Mouse (Mus musculus): Measurements from ENCODE around the gene Def6. TPM values are rescaled to one million over a fixed set of nuclear protein-coding genes. Genes with fewer than 3 reads are reported as not detected.

Gene Def6
- polyA plus RNA-seq, 1 experiment = 202 TPM

- H3K4me1 ChIP-seq = peaks cover 86% of the 10 kb centered on the region
- H3K9me3 ChIP-seq = no peaks in the 10 kb centered on the region
- H3K36me3 ChIP-seq (replicated peaks; ENCODE audit: low read length) = peaks cover 76% of the 10 kb centered on the region
- TF ChIP-seq FLI1 (IDR thresholded peaks at IDR 0.05; ENCODE audit: low read length) = no peak
- no peak for TF ChIP-seq GATA1 (IDR thresholded peaks at IDR 0.05; ENCODE audit: borderline replicate concordance, low read length)
- no peaks in the 10 kb centered on the region for H3K27me3 ChIP-seq (replicated peaks)
- peak overlapping the region; percentile 80 for H3K4me3 ChIP-seq (replicated peaks)
Measured at GRCm38 (mm10) chr17:28236636-28237015, 29.0 kb downstream of the Def6 start.

GRCm38 (mm10) chr17:28237362-28237761, 29.8 kb downstream of the Def6 start:
- Histone ChIP-seq H3K9me3 (no peaks in the 10 kb centered on the region), H3K4me3 (replicated peaks) (peak overlapping the region; percentile 80), H3K4me1 (peaks cover 86% of the 10 kb centered on the region), H3K36me3 (replicated peaks; ENCODE audit: low read length) (peaks cover 83% of the 10 kb centered on the region), H3K27me3 (replicated peaks) (no peaks in the 10 kb centered on the region)
- no peak for TF ChIP-seq FLI1 (IDR thresholded peaks at IDR 0.05; ENCODE audit: low read length)
- no peak for TF ChIP-seq GATA1 (IDR thresholded peaks at IDR 0.05; ENCODE audit: borderline replicate concordance, low read length)

GRCm38 (mm10) chr17:28237874-28238273, 30.3 kb downstream of the Def6 start:
- Histone ChIP-seq H3K4me1 (peaks cover 91% of the 10 kb centered on the region), H3K9me3 (no peaks in the 10 kb centered on the region), H3K36me3 (replicated peaks; ENCODE audit: low read length) (peaks cover 88% of the 10 kb centered on the region), H3K4me3 (replicated peaks) (peak overlapping the region; percentile 65), H3K27me3 (replicated peaks) (no peaks in the 10 kb centered on the region)
- TF ChIP-seq FLI1 (IDR thresholded peaks at IDR 0.05; ENCODE audit: low read length) (no peak), GATA1 (IDR thresholded peaks at IDR 0.05; ENCODE audit: borderline replicate concordance, low read length) (no peak)

GRCm38 (mm10) chr17:28240846-28241245, 33.3 kb downstream of the Def6 start:
- Histone ChIP-seq H3K4me1 (peaks cover 100% of the 10 kb centered on the region), H3K4me3 (replicated peaks) (no peak overlapping the region), H3K36me3 (replicated peaks; ENCODE audit: low read length) (peaks cover 99% of the 10 kb centered on the region), H3K9me3 (no peaks in the 10 kb centered on the region), H3K27me3 (replicated peaks) (no peaks in the 10 kb centered on the region)
- TF ChIP-seq GATA1 (IDR thresholded peaks at IDR 0.05; ENCODE audit: borderline replicate concordance, low read length) = no peak
- no peak for TF ChIP-seq FLI1 (IDR thresholded peaks at IDR 0.05; ENCODE audit: low read length)

GRCm38 (mm10) chr17:28242296-28242695, 34.7 kb downstream of the Def6 start:
- Histone ChIP-seq H3K9me3 (no peaks in the 10 kb centered on the region), H3K4me1 (peaks cover 100% of the 10 kb centered on the region), H3K4me3 (replicated peaks) (no peak overlapping the region), H3K27me3 (replicated peaks) (no peaks in the 10 kb centered on the region), H3K36me3 (replicated peaks; ENCODE audit: low read length) (peaks cover 96% of the 10 kb centered on the region)
- TF ChIP-seq FLI1 (IDR thresholded peaks at IDR 0.05; ENCODE audit: low read length) = no peak
- no peak for TF ChIP-seq GATA1 (IDR thresholded peaks at IDR 0.05; ENCODE audit: borderline replicate concordance, low read length)

- H3K9me3 ChIP-seq = no peaks in the 10 kb centered on the region
- peaks cover 90% of the 10 kb centered on the region for H3K36me3 ChIP-seq (replicated peaks; ENCODE audit: low read length)
- TF ChIP-seq FLI1 (IDR thresholded peaks at IDR 0.05; ENCODE audit: low read length) (no peak), GATA1 (IDR thresholded peaks at IDR 0.05; ENCODE audit: borderline replicate concordance, low read length) (no peak)
- H3K4me1 ChIP-seq = peaks cover 100% of the 10 kb centered on the region
- no peaks in the 10 kb centered on the region for H3K27me3 ChIP-seq (replicated peaks)
- peak overlapping the region; percentile 74 for H3K4me3 ChIP-seq (replicated peaks)
Measured at GRCm38 (mm10) chr17:28244214-28244613, 36.6 kb downstream of the Def6 start.

- TF ChIP-seq GATA1 (IDR thresholded peaks at IDR 0.05; ENCODE audit: borderline replicate concordance, low read length) (no peak), FLI1 (IDR thresholded peaks at IDR 0.05; ENCODE audit: low read length) (no peak)
- Histone ChIP-seq H3K36me3 (replicated peaks; ENCODE audit: low read length) (peaks cover 90% of the 10 kb centered on the region), H3K27me3 (replicated peaks) (no peaks in the 10 kb centered on the region), H3K4me3 (replicated peaks) (no peak overlapping the region), H3K4me1 (peaks cover 100% of the 10 kb centered on the region), H3K9me3 (no peaks in the 10 kb centered on the region)
Measured at GRCm38 (mm10) chr17:28244714-28245113, 37.1 kb downstream of the Def6 start.

GRCm38 (mm10) chr17:28246640-28247039, 39.1 kb downstream of the Def6 start:
- H3K4me1 ChIP-seq = peaks cover 100% of the 10 kb centered on the region
- H3K9me3 ChIP-seq = no peaks in the 10 kb centered on the region
- TF ChIP-seq FLI1 (IDR thresholded peaks at IDR 0.05; ENCODE audit: low read length) (no peak), GATA1 (IDR thresholded peaks at IDR 0.05; ENCODE audit: borderline replicate concordance, low read length) (no peak)
- H3K4me3 ChIP-seq (replicated peaks) = peak overlapping the region; percentile 90
- H3K27me3 ChIP-seq (replicated peaks) = no peaks in the 10 kb centered on the region
- peaks cover 90% of the 10 kb centered on the region for H3K36me3 ChIP-seq (replicated peaks; ENCODE audit: low read length)

GRCm38 (mm10) chr17:28247613-28248012, 40.0 kb downstream of the Def6 start:
- TF ChIP-seq FLI1 (IDR thresholded peaks at IDR 0.05; ENCODE audit: low read length) (peak; percentile 62), GATA1 (IDR thresholded peaks at IDR 0.05; ENCODE audit: borderline replicate concordance, low read length) (no peak)
- no peaks in the 10 kb centered on the region for H3K27me3 ChIP-seq (replicated peaks)
- H3K4me1 ChIP-seq = peaks cover 100% of the 10 kb centered on the region
- peak overlapping the region; percentile 90 for H3K4me3 ChIP-seq (replicated peaks)
- H3K9me3 ChIP-seq = no peaks in the 10 kb centered on the region
- peaks cover 90% of the 10 kb centered on the region for H3K36me3 ChIP-seq (replicated peaks; ENCODE audit: low read length)

- Histone ChIP-seq H3K4me1 (peaks cover 100% of the 10 kb centered on the region), H3K4me3 (replicated peaks) (peak overlapping the region; percentile 39), H3K27me3 (replicated peaks) (no peaks in the 10 kb centered on the region), H3K36me3 (replicated peaks; ENCODE audit: low read length) (peaks cover 87% of the 10 kb centered on the region), H3K9me3 (no peaks in the 10 kb centered on the region)
- TF ChIP-seq GATA1 (IDR thresholded peaks at IDR 0.05; ENCODE audit: borderline replicate concordance, low read length) (no peak), FLI1 (IDR thresholded peaks at IDR 0.05; ENCODE audit: low read length) (no peak)
Measured at GRCm38 (mm10) chr17:28249062-28249461, 41.5 kb downstream of the Def6 start.

All from megakaryocyte, embryonic 14.5 days (primary cell).